Mouse (Mus musculus) heart, embryonic 13.5 days (tissue): ENCODE data around the gene Papln. TPM values are rescaled to one million over a fixed set of nuclear protein-coding genes. Genes with fewer than 3 reads are reported as not detected.

Source experiments
- ATAC-seq: fragments of 200-750 bp; cut with Nextera tagmentation; 2 replicates; pipeline ENCODE4 v1.8.0; 2017; ENCODE audit warnings: moderate TSS enrichment; ENCODE audit not compliant: insufficient number of reproducible peaks, low FRiP score, low TSS enrichment; ENCODE audit errors: extremely low read depth
- H3K27ac ChIP-seq: fragments of 300-500 bp; sonication (generic); replicated peaks from 2 replicates; pipeline ENCODE4 v1.5.1; 2015; ENCODE audit warnings: moderate library complexity, mild to moderate bottlenecking, inconsistent platforms
- H3K27me3 ChIP-seq: fragments of 300-500 bp; sonication (generic); replicated peaks from 2 replicates; pipeline ENCODE4 v1.6.1; 2015; ENCODE audit warnings: mild to moderate bottlenecking, inconsistent platforms
- H3K36me3 ChIP-seq: fragments of 300-500 bp; sonication (generic); 2 replicates; pipeline ENCODE4 v1.6.1; 2015; ENCODE audit warnings: mild to moderate bottlenecking, inconsistent platforms
- H3K4me1 ChIP-seq: fragments of 300-500 bp; sonication (generic); 2 replicates; pipeline ENCODE4 v1.6.1; 2015; ENCODE audit warnings: inconsistent platforms
- H3K4me2 ChIP-seq: fragments of 300-500 bp; sonication (generic); 2 replicates; pipeline ENCODE4 v1.6.1; 2015; ENCODE audit warnings: inconsistent platforms, mild to moderate bottlenecking, moderate library complexity
- H3K4me3 ChIP-seq: fragments of 300-500 bp; sonication (generic); 2 replicates; pipeline ENCODE4 v1.5.1; 2015; ENCODE audit warnings: moderate library complexity, mild to moderate bottlenecking, inconsistent platforms
- H3K9ac ChIP-seq: fragments of 300-500 bp; sonication (generic); 2 replicates; pipeline ENCODE4 v1.6.1; 2015; ENCODE audit warnings: inconsistent platforms, mild to moderate bottlenecking, moderate library complexity
- H3K9me3 ChIP-seq: fragments of 300-500 bp; sonication (generic); 2 replicates; pipeline ENCODE4 v1.6.1; 2016; ENCODE audit warnings: inconsistent platforms
- WGBS: fragments of 180-500 bp; shearing (Covaris S2); methylation state at CpG from one replicate; pipeline ENCODE4 v1.1.7; 2015; ENCODE audit warnings: mixed read lengths; 5-methylcytosine and 5-hydroxymethylcytosine counted together
- polyA plus RNA-seq: library from polyadenylated mRNA; unstranded; fragments of >200 nt; fragmentation: Nextera tagmentation; extraction: Ambion mirVana; gene quantifications from 2 replicates; pipeline ENCODE4 v1.2.1, GENCODE M21; 2015

Papln gene
- 0.17 and 0.33 TPM in 2 replicates for polyA plus RNA-seq

- Histone ChIP-seq H3K4me3 (peak within 1 kb of the TSS; percentile 53), H3K9ac (peak within 1 kb of the TSS; percentile 78), H3K27ac (no peak within 1 kb of the TSS), H3K9me3 (no peaks in the 10 kb centered on the region), H3K36me3 (no peaks in the 10 kb centered on the region), H3K4me2 (peak within 1 kb of the TSS; percentile 90), H3K4me1 (peaks cover 26% of the 10 kb centered on the region), H3K27me3 (peaks cover 41% of the 10 kb centered on the region)
- no peak for ATAC-seq
- 8% methylated on average over 30 of the region's 31 CpGs for WGBS
These were observed at the start of gene Papln for GRCm38 (mm10) chr12:83763311-83764043. TSS of gene Papln (plus strand) at chr12:83763634.

- no peak overlapping the region for H3K27ac ChIP-seq
- no peak for ATAC-seq
- H3K9me3 ChIP-seq: no peaks in the 10 kb centered on the region
- H3K4me3 ChIP-seq: no peak overlapping the region
- no peaks in the 10 kb centered on the region for H3K4me1 ChIP-seq
- no peak overlapping the region for H3K4me2 ChIP-seq
- 45% methylated on average over 2 of the region's 2 CpGs for WGBS
- H3K36me3 ChIP-seq: peaks cover 81% of the 10 kb centered on the region
- no peaks in the 10 kb centered on the region for H3K27me3 ChIP-seq
- no peak overlapping the region for H3K9ac ChIP-seq
These were observed 49.7 kb upstream of the Papln start for GRCm38 (mm10) chr12:83713749-83714148.

DNA sequence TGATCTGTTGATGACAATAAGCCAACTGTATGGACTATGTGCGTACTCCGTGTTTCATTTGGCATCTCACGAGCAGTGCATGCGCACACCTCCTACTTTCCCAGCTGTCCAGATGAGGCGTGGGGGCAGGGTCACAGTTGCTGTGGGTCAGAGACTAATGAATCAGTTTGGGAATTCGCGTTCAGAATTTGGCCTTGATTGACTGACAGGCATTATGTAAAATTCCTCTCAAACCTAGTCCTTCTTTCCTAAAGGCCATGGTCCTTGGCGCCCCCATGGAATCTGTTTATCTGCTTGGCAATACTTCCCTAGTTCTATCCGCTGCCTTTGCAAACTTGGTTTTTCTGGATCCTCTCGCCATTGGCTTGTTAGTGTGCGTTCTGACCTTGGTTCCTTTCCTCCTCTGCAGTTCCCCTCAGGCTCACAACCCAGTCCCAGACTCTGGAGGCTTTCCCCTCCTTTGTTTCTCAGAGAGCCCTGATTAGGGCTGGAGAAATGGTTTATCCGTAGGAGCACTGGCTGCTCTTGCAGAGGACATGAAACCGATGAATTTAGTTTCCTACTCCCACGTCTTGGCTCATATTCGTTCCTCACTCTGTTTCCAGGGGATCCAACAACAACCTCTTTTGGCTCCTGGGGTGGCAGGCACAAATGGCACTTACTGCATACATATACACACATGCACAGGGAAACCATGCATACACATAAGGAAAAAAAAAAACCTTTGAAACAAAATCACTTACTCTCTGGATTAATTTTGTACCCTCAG, 46.8 kb upstream of the Papln start:
- no peaks in the 10 kb centered on the region for H3K4me1 ChIP-seq
- H3K36me3 ChIP-seq: peaks cover 88% of the 10 kb centered on the region
- ATAC-seq: no peak
- H3K9me3 ChIP-seq: no peaks in the 10 kb centered on the region
- H3K4me3 ChIP-seq: no peak overlapping the region
- H3K27me3 ChIP-seq: no peaks in the 10 kb centered on the region
- 86% methylated on average over 15 of the region's 15 CpGs for WGBS
- no peak overlapping the region for H3K27ac ChIP-seq
- no peak overlapping the region for H3K4me2 ChIP-seq
- H3K9ac ChIP-seq: no peak overlapping the region

DNA sequence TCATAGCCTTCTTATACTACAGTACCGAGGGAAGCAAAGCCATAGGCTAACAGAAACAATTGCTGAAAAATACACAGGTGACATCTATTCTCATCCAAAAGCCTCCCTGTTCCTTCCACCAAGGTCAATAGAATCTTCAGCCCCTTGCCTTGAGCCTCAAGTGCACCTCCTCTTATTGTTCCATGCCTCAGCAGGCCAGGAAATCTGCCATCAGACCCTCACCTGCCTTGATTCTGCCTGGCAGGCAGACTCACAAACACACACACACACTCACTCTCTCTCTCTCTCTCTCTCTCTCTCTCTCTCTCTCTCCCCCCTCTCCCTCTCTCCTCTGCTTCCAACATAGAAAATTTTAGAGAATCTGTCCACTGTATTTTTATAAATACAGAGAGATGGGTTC, 44.0 kb upstream of the Papln start:
- no peak for ATAC-seq
- H3K27me3 ChIP-seq: no peaks in the 10 kb centered on the region
- no peak overlapping the region for H3K9ac ChIP-seq
- peaks cover 85% of the 10 kb centered on the region for H3K36me3 ChIP-seq
- WGBS: 95% methylated on average over 1 of the region's 1 CpGs
- H3K4me3 ChIP-seq: no peak overlapping the region
- H3K9me3 ChIP-seq: no peaks in the 10 kb centered on the region
- no peak overlapping the region for H3K4me2 ChIP-seq
- no peak overlapping the region for H3K27ac ChIP-seq
- H3K4me1 ChIP-seq: peaks cover 9% of the 10 kb centered on the region

GRCm38 (mm10) chr12:83721281-83721680, 42.2 kb upstream of the Papln start:
- Histone ChIP-seq H3K27me3 (no peaks in the 10 kb centered on the region), H3K4me3 (no peak overlapping the region), H3K36me3 (peaks cover 85% of the 10 kb centered on the region), H3K4me1 (peaks cover 17% of the 10 kb centered on the region), H3K4me2 (no peak overlapping the region), H3K9me3 (no peaks in the 10 kb centered on the region), H3K9ac (no peak overlapping the region), H3K27ac (no peak overlapping the region)
- 72% methylated on average over 6 of the region's 6 CpGs for WGBS
- no peak for ATAC-seq

- H3K4me2 ChIP-seq: no peak overlapping the region
- no peak overlapping the region for H3K9ac ChIP-seq
- peaks cover 17% of the 10 kb centered on the region for H3K4me1 ChIP-seq
- peaks cover 83% of the 10 kb centered on the region for H3K36me3 ChIP-seq
- ATAC-seq: no peak
- H3K27ac ChIP-seq: no peak overlapping the region
- 66% methylated on average over 3 of the region's 3 CpGs for WGBS
- no peaks in the 10 kb centered on the region for H3K27me3 ChIP-seq
- H3K4me3 ChIP-seq: no peak overlapping the region
- no peaks in the 10 kb centered on the region for H3K9me3 ChIP-seq
These were observed 40.4 kb upstream of the Papln start for GRCm38 (mm10) chr12:83723037-83723436.

DNA sequence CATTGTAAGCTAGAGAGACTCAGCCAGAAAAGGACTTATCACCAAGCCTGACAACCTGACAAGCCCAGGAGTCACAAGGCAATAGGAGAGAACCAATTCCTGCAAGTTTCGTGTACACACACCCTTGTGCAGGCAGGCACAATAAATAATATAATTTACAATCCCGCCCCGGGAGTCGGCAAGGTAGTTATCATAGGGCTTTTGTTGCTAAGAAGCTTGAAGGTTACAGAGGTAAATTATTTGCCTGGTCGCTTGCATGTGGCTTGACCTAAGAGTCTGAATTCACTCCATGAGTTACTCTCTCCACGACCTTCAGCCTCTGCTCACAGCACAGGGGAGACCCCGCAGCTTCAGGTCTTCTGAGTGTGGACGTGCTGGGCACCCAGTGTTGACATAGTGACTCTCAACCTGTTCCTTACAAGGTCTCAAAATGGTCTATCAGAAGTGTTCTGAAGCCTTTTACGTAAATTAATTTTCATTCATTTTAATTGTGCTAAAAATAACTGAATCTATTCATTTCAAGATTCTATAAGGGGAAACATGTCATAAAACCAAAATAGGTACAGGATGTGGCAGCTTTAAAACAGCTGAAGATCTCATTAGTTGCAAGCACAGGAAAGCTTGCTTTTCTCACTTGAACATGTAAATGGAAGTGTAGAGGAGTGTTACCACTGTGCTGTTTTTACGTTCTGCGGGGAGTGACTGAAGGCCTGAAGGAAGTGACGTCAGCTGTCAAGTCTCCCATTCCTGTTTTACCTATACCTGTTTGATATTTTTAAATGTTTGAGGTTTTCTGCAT, 36.7 kb upstream of the Papln start:
- no peak overlapping the region for H3K4me3 ChIP-seq
- H3K4me2 ChIP-seq: no peak overlapping the region
- H3K9ac ChIP-seq: no peak overlapping the region
- WGBS: 84% methylated on average over 12 of the region's 12 CpGs
- H3K27ac ChIP-seq: no peak overlapping the region
- no peaks in the 10 kb centered on the region for H3K27me3 ChIP-seq
- no peaks in the 10 kb centered on the region for H3K9me3 ChIP-seq
- peaks cover 91% of the 10 kb centered on the region for H3K36me3 ChIP-seq
- ATAC-seq: no peak
- H3K4me1 ChIP-seq: peaks cover 17% of the 10 kb centered on the region

GRCm38 (mm10) chr12:83732225-83732624, 31.2 kb upstream of the Papln start:
- no peaks in the 10 kb centered on the region for H3K27me3 ChIP-seq
- no peak overlapping the region for H3K4me3 ChIP-seq
- peaks cover 7% of the 10 kb centered on the region for H3K4me1 ChIP-seq
- H3K4me2 ChIP-seq: no peak overlapping the region
- H3K36me3 ChIP-seq: peaks cover 87% of the 10 kb centered on the region
- 94% methylated on average over 5 of the region's 5 CpGs for WGBS
- no peak overlapping the region for H3K27ac ChIP-seq
- no peak for ATAC-seq
- no peak overlapping the region for H3K9ac ChIP-seq
- H3K9me3 ChIP-seq: no peaks in the 10 kb centered on the region

DNA sequence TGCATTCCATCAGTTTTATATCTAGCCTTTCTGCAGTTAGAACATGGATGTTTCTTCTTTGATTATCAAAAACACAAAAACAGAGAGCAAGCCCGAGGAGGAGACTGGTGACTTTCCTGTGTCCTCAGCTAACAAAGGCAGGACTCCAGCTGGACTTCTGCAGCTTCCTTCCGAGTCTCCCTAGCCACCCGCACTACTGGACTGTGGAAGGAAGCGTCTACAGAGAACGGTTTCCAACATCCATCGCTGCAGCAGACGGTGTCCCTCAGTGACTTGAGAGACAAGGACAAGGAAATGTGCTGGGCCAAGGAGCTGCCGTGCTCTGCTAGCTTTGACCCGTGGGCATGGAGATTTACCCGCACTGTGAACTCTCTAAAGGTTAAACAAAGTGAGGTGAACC, 29.4 kb upstream of the Papln start:
- no peak for ATAC-seq
- Histone ChIP-seq H3K9ac (no peak overlapping the region), H3K36me3 (peaks cover 70% of the 10 kb centered on the region), H3K27me3 (no peaks in the 10 kb centered on the region), H3K27ac (no peak overlapping the region), H3K4me3 (no peak overlapping the region), H3K9me3 (no peaks in the 10 kb centered on the region), H3K4me2 (no peak overlapping the region), H3K4me1 (peaks cover 7% of the 10 kb centered on the region)
- WGBS: 82% methylated on average over 10 of the region's 10 CpGs

- Histone ChIP-seq H3K9me3 (no peaks in the 10 kb centered on the region), H3K4me1 (peaks cover 7% of the 10 kb centered on the region), H3K4me3 (no peak overlapping the region), H3K4me2 (no peak overlapping the region), H3K9ac (no peak overlapping the region), H3K36me3 (peaks cover 48% of the 10 kb centered on the region), H3K27me3 (no peaks in the 10 kb centered on the region), H3K27ac (no peak overlapping the region)
- 56% methylated on average over 8 of the region's 8 CpGs for WGBS
- no peak for ATAC-seq
These were observed 27.2 kb upstream of the Papln start for GRCm38 (mm10) chr12:83736236-83736635.

- Histone ChIP-seq H3K27me3 (no peaks in the 10 kb centered on the region), H3K4me2 (no peak overlapping the region), H3K4me3 (no peak overlapping the region), H3K9ac (no peak overlapping the region), H3K4me1 (peaks cover 14% of the 10 kb centered on the region), H3K27ac (no peak overlapping the region), H3K36me3 (peaks cover 24% of the 10 kb centered on the region), H3K9me3 (no peaks in the 10 kb centered on the region)
- WGBS: 87% methylated on average over 1 of the region's 1 CpGs
- no peak for ATAC-seq
These were observed 24.8 kb upstream of the Papln start for GRCm38 (mm10) chr12:83738651-83739050.
